Mouse (Mus musculus): Measurements from ENCODE around the gene Htr2c. TPM values are rescaled to one million over a fixed set of nuclear protein-coding genes. Genes with fewer than 3 reads are reported as not detected.

The Htr2c gene
- polyA plus RNA-seq (2015; fragmentation: Nextera tagmentation; extraction: Ambion mirVana): 3.5 and 5.5 TPM in 2 replicates

- Histone ChIP-seq H3K4me3 (peak within 1 kb of the TSS; percentile 46), H3K36me3 (no peaks in the 10 kb centered on the region), H3K27ac (replicated peaks) (no peak within 1 kb of the TSS), H3K27me3 (peaks cover 4% of the 10 kb centered on the region; the same call in 1 of the 2 replicates), H3K4me1 (0 out of 2 replicates have a peak, but pooled peaks cover 3% of the 10 kb centered on the region), H3K9ac (replicated peaks) (peak within 1 kb of the TSS; percentile 41), H3K9me3 (no peaks in the 10 kb centered on the region), H3K4me2 (replicated peaks) (peak within 1 kb of the TSS; percentile 77)
- 11% methylated on average over 27 of the region's 27 CpGs for WGBS
- peak; percentile 89 for ATAC-seq (replicated peaks)
These were observed at the start of gene Htr2c for GRCm38 (mm10) chrX:146962258-146962913. Gene Htr2c (plus strand): TSS chrX:146962513.

GRCm38 (mm10) chrX:146928251-146928650 lies 34.1 kb upstream of the Htr2c start:
- ATAC-seq (replicated peaks): no peak
- H3K9me3 ChIP-seq: no peaks in the 10 kb centered on the region
- H3K27me3 ChIP-seq: no peaks in the 10 kb centered on the region
- no peak overlapping the region for H3K4me3 ChIP-seq
- 80% methylated on average over 1 of the region's 1 CpGs for WGBS
- H3K9ac ChIP-seq (replicated peaks): no peak overlapping the region
- no peak overlapping the region for H3K4me2 ChIP-seq (replicated peaks)
- no peak overlapping the region for H3K27ac ChIP-seq (replicated peaks)
- no peaks in the 10 kb centered on the region for H3K36me3 ChIP-seq
- no peaks in the 10 kb centered on the region for H3K4me1 ChIP-seq

GRCm38 (mm10) chrX:146936332-146936731 lies 26.0 kb upstream of the Htr2c start:
- no peaks in the 10 kb centered on the region for H3K4me1 ChIP-seq
- H3K9ac ChIP-seq (replicated peaks): no peak overlapping the region
- no peaks in the 10 kb centered on the region for H3K36me3 ChIP-seq
- no peak for ATAC-seq (replicated peaks)
- no peak overlapping the region for H3K4me2 ChIP-seq (replicated peaks)
- H3K4me3 ChIP-seq: no peak overlapping the region
- H3K27me3 ChIP-seq: no peaks in the 10 kb centered on the region
- no peaks in the 10 kb centered on the region for H3K9me3 ChIP-seq
- H3K27ac ChIP-seq (replicated peaks): no peak overlapping the region

GRCm38 (mm10) chrX:146946216-146946886 lies 16.0 kb upstream of the Htr2c start:
- no peak overlapping the region for H3K4me2 ChIP-seq (replicated peaks)
- no peaks in the 10 kb centered on the region for H3K36me3 ChIP-seq
- H3K27ac ChIP-seq (replicated peaks): no peak overlapping the region
- no peaks in the 10 kb centered on the region for H3K27me3 ChIP-seq
- H3K4me1 ChIP-seq: no peaks in the 10 kb centered on the region
- H3K9me3 ChIP-seq: no peaks in the 10 kb centered on the region
- no peak overlapping the region for H3K9ac ChIP-seq (replicated peaks)
- ATAC-seq (replicated peaks): no peak
- 75% methylated on average over 2 of the region's 2 CpGs for WGBS
- no peak overlapping the region for H3K4me3 ChIP-seq

- ATAC-seq (replicated peaks): no peak
- no peak overlapping the region for H3K9ac ChIP-seq (replicated peaks)
- no peak overlapping the region for H3K27ac ChIP-seq (replicated peaks)
- H3K4me1 ChIP-seq: no peaks in the 10 kb centered on the region
- no peaks in the 10 kb centered on the region for H3K9me3 ChIP-seq
- H3K36me3 ChIP-seq: no peaks in the 10 kb centered on the region
- H3K4me3 ChIP-seq: no peak overlapping the region
- H3K27me3 ChIP-seq: no peaks in the 10 kb centered on the region
- H3K4me2 ChIP-seq (replicated peaks): no peak overlapping the region
These were observed 15.3 kb upstream of the Htr2c start for GRCm38 (mm10) chrX:146946996-146947395.

- H3K4me1 ChIP-seq: 0 out of 2 replicates have a peak, but pooled peaks cover 3% of the 10 kb centered on the region
- no peak overlapping the region for H3K27ac ChIP-seq (replicated peaks)
- no peaks in the 10 kb centered on the region for H3K9me3 ChIP-seq
- no peak for ATAC-seq (replicated peaks)
- no peak overlapping the region for H3K4me3 ChIP-seq
- no peaks in the 10 kb centered on the region for H3K36me3 ChIP-seq
- WGBS: 72% methylated on average over 1 of the region's 1 CpGs
- no peak overlapping the region for H3K9ac ChIP-seq (replicated peaks)
- H3K27me3 ChIP-seq: peaks cover 4% of the 10 kb centered on the region; the same call in 1 of the 2 replicates
- no peak overlapping the region for H3K4me2 ChIP-seq (replicated peaks)
These were observed 3.7 kb upstream of the Htr2c start for GRCm38 (mm10) chrX:146958608-146959007.

GRCm38 (mm10) chrX:146959960-146960359 lies 2.4 kb upstream of the Htr2c start:
- Histone ChIP-seq H3K9ac (replicated peaks) (no peak overlapping the region), H3K4me1 (0 out of 2 replicates have a peak, but pooled peaks cover 3% of the 10 kb centered on the region), H3K9me3 (no peaks in the 10 kb centered on the region), H3K36me3 (no peaks in the 10 kb centered on the region), H3K4me2 (replicated peaks) (no peak overlapping the region), H3K27me3 (peaks cover 4% of the 10 kb centered on the region; the same call in 1 of the 2 replicates), H3K27ac (replicated peaks) (no peak overlapping the region), H3K4me3 (no peak overlapping the region)
- ATAC-seq (replicated peaks): no peak
- WGBS: 22% methylated on average over 10 of the region's 10 CpGs

GRCm38 (mm10) chrX:146962914-146963547 lies 718 bp downstream of the Htr2c start:
- Histone ChIP-seq H3K9me3 (no peaks in the 10 kb centered on the region), H3K4me3 (peak overlapping the region; percentile 46), H3K4me2 (replicated peaks) (peak overlapping the region; percentile 77), H3K9ac (replicated peaks) (peak overlapping the region; percentile 41), H3K4me1 (0 out of 2 replicates have a peak, but pooled peaks cover 3% of the 10 kb centered on the region), H3K27me3 (peaks cover 4% of the 10 kb centered on the region; the same call in 1 of the 2 replicates), H3K36me3 (no peaks in the 10 kb centered on the region), H3K27ac (replicated peaks) (no peak overlapping the region)
- peak; percentile 80 for ATAC-seq (replicated peaks)
- 21% methylated on average over 37 of the region's 37 CpGs for WGBS

- H3K36me3 ChIP-seq: no peaks in the 10 kb centered on the region
- 65% methylated on average over 5 of the region's 5 CpGs for WGBS
- no peak overlapping the region for H3K4me2 ChIP-seq (replicated peaks)
- H3K9ac ChIP-seq (replicated peaks): no peak overlapping the region
- no peaks in the 10 kb centered on the region for H3K27me3 ChIP-seq
- no peaks in the 10 kb centered on the region for H3K4me1 ChIP-seq
- no peaks in the 10 kb centered on the region for H3K9me3 ChIP-seq
- ATAC-seq (replicated peaks): no peak
- no peak overlapping the region for H3K27ac ChIP-seq (replicated peaks)
- no peak overlapping the region for H3K4me3 ChIP-seq
These were observed 17.6 kb downstream of the Htr2c start for GRCm38 (mm10) chrX:146979931-146980330.

- H3K27ac ChIP-seq (replicated peaks): no peak overlapping the region
- no peaks in the 10 kb centered on the region for H3K27me3 ChIP-seq
- H3K4me1 ChIP-seq: no peaks in the 10 kb centered on the region
- H3K4me3 ChIP-seq: no peak overlapping the region
- H3K9ac ChIP-seq (replicated peaks): no peak overlapping the region
- H3K9me3 ChIP-seq: no peaks in the 10 kb centered on the region
- H3K4me2 ChIP-seq (replicated peaks): no peak overlapping the region
- 0 out of 2 replicates have a peak, but pooled peaks have one; percentile 26 for ATAC-seq (replicated peaks)
- WGBS: 25% methylated on average over 3 of the region's 3 CpGs
- no peaks in the 10 kb centered on the region for H3K36me3 ChIP-seq
These were observed 93.4 kb downstream of the Htr2c start for GRCm38 (mm10) chrX:147055730-147056129.

GRCm38 (mm10) chrX:147071622-147072021 lies 109.3 kb downstream of the Htr2c start:
- no peak for ATAC-seq (replicated peaks)
- H3K9me3 ChIP-seq: no peaks in the 10 kb centered on the region
- no peaks in the 10 kb centered on the region for H3K27me3 ChIP-seq

GRCm38 (mm10) chrX:147119155-147119554 lies 156.8 kb downstream of the Htr2c start:
- Histone ChIP-seq H3K4me1 (no peaks in the 10 kb centered on the region), H3K9ac (replicated peaks) (no peak overlapping the region), H3K4me3 (no peak overlapping the region), H3K9me3 (no peaks in the 10 kb centered on the region), H3K27me3 (no peaks in the 10 kb centered on the region), H3K27ac (replicated peaks) (no peak overlapping the region), H3K36me3 (no peaks in the 10 kb centered on the region), H3K4me2 (replicated peaks) (no peak overlapping the region)
- 37% methylated on average over 1 of the region's 1 CpGs for WGBS
- ATAC-seq (replicated peaks): no peak

More at GRCm38 (mm10) chrX:147071622-147072021, 109.3 kb downstream of the Htr2c start:
- Histone ChIP-seq H3K4me1 (no peaks in the 10 kb centered on the region), H3K4me3 (no peak overlapping the region), H3K36me3 (no peaks in the 10 kb centered on the region), H3K27ac (replicated peaks) (no peak overlapping the region), H3K4me2 (replicated peaks) (no peak overlapping the region), H3K9ac (replicated peaks) (no peak overlapping the region)
